Comparison of ENCODE assay signal across 8 mouse cellular contexts in genomic region chr11:97782564-97782895, GRCm38 (mm10). TPM values are rescaled to one million over a fixed set of nuclear protein-coding genes. Genes with fewer than 3 reads are reported as not detected.
DNase-seq lines count a peak whose midpoint lies in the region; ATAC-seq and TF ChIP-seq lines count a peak whose summit lies in the region.

No protein-coding gene starts in this region.

- H3K36me3 ChIP-seq in kidney, adult 2 months (ENCODE audit: control insufficient read depth, insufficient read depth, low read length) = peaks cover 6% of the 10 kb centered on the region
- H3K36me3 ChIP-seq in hindbrain, embryonic 16.5 days (ENCODE audit: control insufficient read depth, insufficient read depth, low read length) = peaks cover 21% of the 10 kb centered on the region
- peaks cover 34% of the 10 kb centered on the region for H3K36me3 ChIP-seq in midbrain, embryonic 13.5 days

- TF ChIP-seq POLR2A in kidney, adult 2 months (IDR thresholded peaks at IDR 0.05; ENCODE audit: low read depth, low read length) = no peak
- no peak for TF ChIP-seq POLR2A in cortical plate, adult 2 months (IDR thresholded peaks at IDR 0.05; ENCODE audit: extremely low read depth, insufficient read depth, low read length)

- no peaks in the 10 kb centered on the region for H3K9me3 ChIP-seq in hindbrain, embryonic 16.5 days (ENCODE audit: control insufficient read depth, low read length)
- no peaks in the 10 kb centered on the region for H3K9me3 ChIP-seq in midbrain, embryonic 13.5 days

- H3K4me1 ChIP-seq in kidney, adult 2 months (ENCODE audit: control insufficient read depth, insufficient read depth, low read length) = peaks cover 6% of the 10 kb centered on the region; the same call in 1 of the 2 replicates
- H3K4me1 ChIP-seq in cortical plate, adult 2 months (ENCODE audit: control insufficient read depth, insufficient read depth, low read length) = peaks cover 2% of the 10 kb centered on the region; the same call in 1 of the 2 replicates
- H3K4me1 ChIP-seq in hindbrain, embryonic 16.5 days (ENCODE audit: control insufficient read depth, insufficient read depth, low read depth, low read length) = peaks cover 21% of the 10 kb centered on the region
- peaks cover 29% of the 10 kb centered on the region for H3K4me1 ChIP-seq in midbrain, embryonic 13.5 days (replicated peaks)

- no peak for TF ChIP-seq CTCF in kidney, adult 2 months (conservative IDR thresholded peaks at IDR 0.05; ENCODE audit: insufficient read depth, insufficient read length, low read depth, low read length)
- no peak for TF ChIP-seq CTCF in cortical plate, adult 2 months (IDR thresholded peaks at IDR 0.05; ENCODE audit: extremely low read depth, insufficient read depth, low read length)

- H3K27ac ChIP-seq in kidney, adult 2 months (ENCODE audit: insufficient read depth, low read depth, low read length) = peak overlapping the region; percentile 49
- no peak overlapping the region for H3K27ac ChIP-seq in cortical plate, adult 2 months (ENCODE audit: insufficient read depth, low read length)
- peak overlapping the region; percentile 79 for H3K27ac ChIP-seq in hindbrain, embryonic 16.5 days (ENCODE audit: low read depth, low read length)
- peak overlapping the region; percentile 88 for H3K27ac ChIP-seq in midbrain, embryonic 13.5 days

- H3K27me3 ChIP-seq in kidney, adult 2 months (replicated peaks; ENCODE audit: control insufficient read depth, insufficient read depth, low read length) = no peaks in the 10 kb centered on the region
- H3K27me3 ChIP-seq in hindbrain, embryonic 16.5 days (replicated peaks; ENCODE audit: control insufficient read depth, insufficient read depth, low read length) = no peaks in the 10 kb centered on the region
- no peaks in the 10 kb centered on the region for H3K27me3 ChIP-seq in midbrain, embryonic 13.5 days

- ATAC-seq in hindbrain, embryonic 16.5 days = peak; percentile 35; the same call in 1 of the 2 replicates
- ATAC-seq in midbrain, embryonic 13.5 days = no peak; the same call in 1 of the 2 replicates

- 0% methylated on average over 10 of the region's 10 CpGs for WGBS in kidney, adult 2 months
- 0% methylated on average over 10 of the region's 10 CpGs for WGBS in hindbrain, embryonic 16.5 days
- under 1% methylated on average over 10 of the region's 10 CpGs for WGBS in midbrain, embryonic 13.5 days

- DNase-seq in kidney, adult 2 months = no peak
- no peak for DNase-seq in kidney, postnatal 36 days
- no peak for DNase-seq in frontal cortex, adult 2 months (ENCODE audit: extremely low spot score in 1 of 2, low spot score in 1 of 2)
- DNase-seq in c-Kit-positive CD71-positive TER-119-positive erythroid progenitor cells, embryonic 14.5 days (ENCODE audit: low spot score) = no peak
- no peak for DNase-seq in kidney, adult 9 months

- peak overlapping the region; percentile 76 for H3K9ac ChIP-seq in hindbrain, embryonic 16.5 days (ENCODE audit: low read depth, low read length)
- H3K9ac ChIP-seq in midbrain, embryonic 13.5 days (replicated peaks) = peak overlapping the region; percentile 78

- peak overlapping the region; percentile 63 for H3K4me2 ChIP-seq in hindbrain, embryonic 16.5 days (ENCODE audit: low read length)
- H3K4me2 ChIP-seq in midbrain, embryonic 13.5 days (replicated peaks) = peak overlapping the region; percentile 70

- peak overlapping the region; percentile 68 for H3K4me3 ChIP-seq in kidney, adult 2 months (ENCODE audit: insufficient read depth, low read depth, low read length)
- peak overlapping the region; percentile 74 for H3K4me3 ChIP-seq in cortical plate, adult 2 months (ENCODE audit: insufficient read depth, low read length)
- H3K4me3 ChIP-seq in hindbrain, embryonic 16.5 days (ENCODE audit: low read length) = peak overlapping the region; percentile 75
- peak overlapping the region; percentile 81 for H3K4me3 ChIP-seq in midbrain, embryonic 13.5 days (replicated peaks)

RNA-seq across cellular contexts. Expression of gene Rpl23, which starts 0.3 kb away (rescaled TPM):
- polyA plus RNA-seq in kidney, adult 2 months (2012; rRNA removed) = 118 and 181 TPM in 2 replicates
- polyA plus RNA-seq in cortical plate, adult 2 months (2012; rRNA removed) = 287 and 301 TPM in 2 replicates
- polyA plus RNA-seq in hindbrain, embryonic 16.5 days (2015; fragmentation: Nextera tagmentation; extraction: Ambion mirVana) = 252 and 268 TPM in 2 replicates
- 363 and 377 TPM in 2 replicates for polyA plus RNA-seq in midbrain, embryonic 13.5 days (2015; fragmentation: Nextera tagmentation; extraction: Ambion mirVana)
- polyA plus RNA-seq in frontal cortex, adult 2 months (2012; rRNA removed) = 342 and 345 TPM in 2 replicates

RNA-seq across cellular contexts. Expression of gene 1700001P01Rik, which starts 6.8 kb away (rescaled TPM):
- polyA plus RNA-seq in kidney, adult 2 months (2012; rRNA removed) = not detected in 2 replicates
- 0.76 and 1.6 TPM in 2 replicates for polyA plus RNA-seq in cortical plate, adult 2 months (2012; rRNA removed)
- polyA plus RNA-seq in hindbrain, embryonic 16.5 days (2015; fragmentation: Nextera tagmentation; extraction: Ambion mirVana) = 0.44 and 0.91 TPM in 2 replicates
- 0.81 and 1.1 TPM in 2 replicates for polyA plus RNA-seq in midbrain, embryonic 13.5 days (2015; fragmentation: Nextera tagmentation; extraction: Ambion mirVana)
- polyA plus RNA-seq in frontal cortex, adult 2 months (2012; rRNA removed) = 0.34 and 0.78 TPM in 2 replicates

RNA-seq across cellular contexts. Expression of gene Cwc25, which starts 16.2 kb away (rescaled TPM):
- 7.1 and 8.5 TPM in 2 replicates for polyA plus RNA-seq in kidney, adult 2 months (2012; rRNA removed)
- polyA plus RNA-seq in cortical plate, adult 2 months (2012; rRNA removed) = 16.4 TPM in 2 replicates
- polyA plus RNA-seq in hindbrain, embryonic 16.5 days (2015; fragmentation: Nextera tagmentation; extraction: Ambion mirVana) = 14.1 and 16.2 TPM in 2 replicates
- 19.0 and 19.6 TPM in 2 replicates for polyA plus RNA-seq in midbrain, embryonic 13.5 days (2015; fragmentation: Nextera tagmentation; extraction: Ambion mirVana)
- polyA plus RNA-seq in frontal cortex, adult 2 months (2012; rRNA removed) = 18.0 and 19.0 TPM in 2 replicates

RNA-seq across cellular contexts. Expression of gene Lasp1, which starts 16.3 kb away (rescaled TPM):
- 106 and 110 TPM in 2 replicates for polyA plus RNA-seq in kidney, adult 2 months (2012; rRNA removed)
- 130 and 132 TPM in 2 replicates for polyA plus RNA-seq in cortical plate, adult 2 months (2012; rRNA removed)
- polyA plus RNA-seq in hindbrain, embryonic 16.5 days (2015; fragmentation: Nextera tagmentation; extraction: Ambion mirVana) = 176 and 191 TPM in 2 replicates
- 136 and 137 TPM in 2 replicates for polyA plus RNA-seq in midbrain, embryonic 13.5 days (2015; fragmentation: Nextera tagmentation; extraction: Ambion mirVana)
- 108 and 111 TPM in 2 replicates for polyA plus RNA-seq in frontal cortex, adult 2 months (2012; rRNA removed)

RNA-seq across cellular contexts. Expression of gene Pip4k2b, which starts 38.0 kb away (rescaled TPM):
- polyA plus RNA-seq in kidney, adult 2 months (2012; rRNA removed) = 9.2 and 10.6 TPM in 2 replicates
- 64.7 and 67.2 TPM in 2 replicates for polyA plus RNA-seq in cortical plate, adult 2 months (2012; rRNA removed)
- 3.6 and 4.4 TPM in 2 replicates for polyA plus RNA-seq in hindbrain, embryonic 16.5 days (2015; fragmentation: Nextera tagmentation; extraction: Ambion mirVana)
- 3.7 and 4.0 TPM in 2 replicates for polyA plus RNA-seq in midbrain, embryonic 13.5 days (2015; fragmentation: Nextera tagmentation; extraction: Ambion mirVana)
- polyA plus RNA-seq in frontal cortex, adult 2 months (2012; rRNA removed) = 60.9 and 63.3 TPM in 2 replicates
